Mouse (Mus musculus) induced T-regulatory cell, adult 2 months (primary cell): ENCODE results near the gene Gpx4.

Source experiments
- DNase-seq: peaks from one replicate; pipeline ENCODE4 v3.0.0-alpha.2; 2012; ENCODE audit warnings: low read depth

Gpx4 gene

GRCm38 (mm10) chr10:80105926-80106325, 59.0 kb downstream of the Gpx4 start:
- no peak for DNase-seq
